Mouse (Mus musculus) CH12.LX (cell line): ENCODE measurements around the gene Sar1b.

Source experiments
- EP300 ChIP-seq: IDR thresholded peaks from 2 replicates; pipeline ENCODE4 v1.6.1; 2011; ENCODE audit warnings: low read length, improper control_type of control experiment
- MXI1 ChIP-seq: IDR thresholded peaks from 2 replicates; pipeline ENCODE4 v1.6.1; 2011; ENCODE audit warnings: mild to moderate bottlenecking, low read depth, low read length, improper control_type of control experiment
- POLR2A ChIP-seq: IDR thresholded peaks from 2 replicates; pipeline ENCODE4 v1.6.1; 2011; ENCODE audit warnings: low read depth, mild to moderate bottlenecking, improper control_type of control experiment, low read length

DNA sequence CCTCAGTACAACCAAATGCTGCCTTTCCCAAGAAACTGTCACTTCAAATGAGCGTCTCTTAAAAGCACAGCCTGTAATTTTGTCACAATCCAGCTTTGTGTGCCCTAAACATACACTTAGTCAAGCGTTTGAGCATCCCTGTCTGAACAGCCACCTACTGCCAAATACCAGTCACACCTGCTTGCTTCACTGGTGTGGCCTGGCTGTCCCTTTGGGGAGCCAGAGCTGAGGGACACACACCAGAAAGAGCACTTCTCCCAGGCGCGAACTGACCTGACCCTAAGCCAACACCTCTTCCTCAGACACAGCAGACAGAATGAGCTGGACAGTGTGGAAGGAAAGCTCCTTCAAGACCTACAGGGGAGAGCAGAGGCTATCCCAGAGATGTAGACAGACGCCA, 69.5 kb downstream of the Sar1b start:
- peak; percentile 10 for TF ChIP-seq MXI1
- TF ChIP-seq EP300, result no peak
- TF ChIP-seq POLR2A, result no peak
